In the genomic region with DNA sequence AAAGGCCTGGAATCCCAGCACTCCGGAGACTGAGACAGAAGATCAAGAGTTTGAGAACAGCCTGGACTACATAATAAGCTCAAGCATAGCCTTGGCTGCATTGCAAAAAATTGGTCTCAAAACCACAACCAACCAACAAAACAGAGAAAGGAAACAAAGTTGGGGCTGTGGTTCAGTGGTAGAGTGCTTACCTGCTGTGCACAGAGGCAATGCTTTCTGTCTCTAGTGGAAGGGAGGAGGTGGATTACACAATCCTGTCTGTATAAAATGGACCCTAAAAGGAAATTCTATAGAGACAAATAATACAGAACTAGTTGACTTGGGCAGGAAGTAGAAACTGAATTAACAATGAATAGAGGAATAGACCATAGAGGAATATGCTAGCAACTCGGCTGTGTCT, we compare ENCODE assay signal across 16 mouse cellular contexts.
"Had no signal": no experiment of that assay in that cellular context is flagged by ENCODE, and none has a peak within 500 bp of the region (broad histone marks: within the 10 kb centered on the region; RNA-seq: fewer than 3 reads in every experiment).

No protein-coding gene starts in this region.

- DNase-seq: gastrocnemius, adult 2 months; gastrocnemius, postnatal 10 days; gastrocnemius, postnatal 25 days; heart, adult 11 months; heart, adult 2 months; heart, postnatal 10 days; heart, postnatal 4 days; kidney, adult 18-20 months; kidney, adult 8-10 months; kidney, postnatal 10 days; kidney, postnatal 25 days; kidney, postnatal 4 days; liver; liver, embryonic 13.5 days had no signal

- ATAC-seq: hindbrain, embryonic 16.5 days; intestine, postnatal 0 days had no signal
